ENCODE assay signal across 12 mouse cellular contexts in the genomic region with DNA sequence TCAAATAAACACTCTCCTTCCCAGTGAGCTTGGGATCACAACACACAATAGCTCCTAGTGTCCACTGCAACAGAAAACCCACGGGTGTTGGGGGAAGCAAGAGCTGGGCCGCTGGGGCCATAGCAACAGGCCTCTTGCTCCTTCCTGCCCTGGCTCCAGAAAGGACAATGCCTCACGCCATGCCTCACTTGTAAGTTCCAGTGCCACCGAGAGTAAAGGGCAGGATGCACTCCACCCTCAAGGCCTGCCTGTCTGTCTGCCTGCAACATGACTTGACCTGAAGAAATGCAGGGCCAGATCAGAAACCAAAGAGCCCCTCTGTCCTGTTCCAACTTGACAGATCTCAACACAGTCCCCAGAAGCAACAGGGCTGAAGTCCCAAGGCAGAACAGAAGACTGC. TPM values are rescaled to one million over a fixed set of nuclear protein-coding genes. Genes with fewer than 3 reads are reported as not detected.
DNase-seq lines count a peak whose midpoint lies in the region; ATAC-seq and TF ChIP-seq lines count a peak whose summit lies in the region.
"Had no signal": no experiment of that assay in that cellular context is flagged by ENCODE, and none has a peak within 500 bp of the region (broad histone marks: within the 10 kb centered on the region; RNA-seq: fewer than 3 reads in every experiment).

No protein-coding gene starts in this region.

- peaks cover 86% of the 10 kb centered on the region for H3K36me3 ChIP-seq in forebrain, embryonic 10.5 days (replicated peaks)
- H3K36me3 ChIP-seq in forebrain, embryonic 14.5 days (ENCODE audit: control insufficient read depth, insufficient read depth, low read length), result peaks cover 16% of the 10 kb centered on the region
- no peaks in the 10 kb centered on the region for H3K36me3 ChIP-seq in hindbrain, embryonic 13.5 days
- H3K36me3 ChIP-seq in liver, embryonic 16.5 days (ENCODE audit: control insufficient read depth, insufficient read depth), result 0 out of 2 replicates have a peak, but pooled peaks cover 5% of the 10 kb centered on the region

- H3K4me1 ChIP-seq in forebrain, embryonic 10.5 days, result peaks cover 47% of the 10 kb centered on the region
- peaks cover 6% of the 10 kb centered on the region for H3K4me1 ChIP-seq in forebrain, embryonic 14.5 days (ENCODE audit: control insufficient read depth, insufficient read depth, low read length)
- H3K4me1 ChIP-seq in hindbrain, embryonic 13.5 days (replicated peaks), result peaks cover 48% of the 10 kb centered on the region
- H3K4me1 ChIP-seq in liver, embryonic 16.5 days (ENCODE audit: control insufficient read depth, low read depth, low read length), result peaks cover 75% of the 10 kb centered on the region

- H3K27ac ChIP-seq in forebrain, embryonic 10.5 days, result peak overlapping the region; percentile 76
- no peak overlapping the region; the same call in 1 of the 2 replicates for H3K27ac ChIP-seq in forebrain, embryonic 14.5 days (ENCODE audit: low read depth, low read length)
- peak overlapping the region; percentile 55; the same call in 1 of the 2 replicates for H3K27ac ChIP-seq in layer of hippocampus, adult 2 months
- H3K27ac ChIP-seq in hindbrain, embryonic 13.5 days, result peak overlapping the region; percentile 77
- H3K27ac ChIP-seq in liver, embryonic 16.5 days (ENCODE audit: low read length), result peak overlapping the region; percentile 98

- no peak overlapping the region for H3K9ac ChIP-seq in forebrain, embryonic 14.5 days (ENCODE audit: low read length)
- peak overlapping the region; percentile 46; the same call in 1 of the 2 replicates for H3K9ac ChIP-seq in hindbrain, embryonic 13.5 days
- H3K9ac ChIP-seq in liver, embryonic 16.5 days (ENCODE audit: low read depth, low read length), result peak overlapping the region; percentile 59

- no peak overlapping the region for H3K4me2 ChIP-seq in forebrain, embryonic 14.5 days (ENCODE audit: low read length)
- H3K4me2 ChIP-seq in hindbrain, embryonic 13.5 days, result no peak overlapping the region
- peak overlapping the region; percentile 59 for H3K4me2 ChIP-seq in liver, embryonic 16.5 days (ENCODE audit: low read depth, low read length)

- no peak overlapping the region for H3K4me3 ChIP-seq in forebrain, embryonic 10.5 days
- H3K4me3 ChIP-seq in forebrain, embryonic 14.5 days (ENCODE audit: low read depth, low read length), result no peak overlapping the region
- no peak overlapping the region for H3K4me3 ChIP-seq in layer of hippocampus, adult 2 months
- no peak overlapping the region for H3K4me3 ChIP-seq in hindbrain, embryonic 13.5 days
- H3K4me3 ChIP-seq in liver, embryonic 16.5 days (ENCODE audit: low read depth, low read length), result no peak overlapping the region

- no peak for ATAC-seq in forebrain, embryonic 14.5 days
- no peak for ATAC-seq in hindbrain, embryonic 13.5 days (ENCODE audit: low FRiP score)
- ATAC-seq in liver, embryonic 16.5 days (ENCODE audit: low read depth), result no peak
- ATAC-seq: activated CD4-positive, CD25-positive, alpha-beta regulatory T cell, adult 4 months had no signal

- no peaks in the 10 kb centered on the region for H3K9me3 ChIP-seq in forebrain, embryonic 10.5 days
- no peaks in the 10 kb centered on the region for H3K9me3 ChIP-seq in forebrain, embryonic 14.5 days (replicated peaks; ENCODE audit: control insufficient read depth, low read length)
- no peaks in the 10 kb centered on the region for H3K9me3 ChIP-seq in hindbrain, embryonic 13.5 days
- H3K9me3 ChIP-seq in liver, embryonic 16.5 days (replicated peaks; ENCODE audit: control insufficient read depth, low read length), result no peaks in the 10 kb centered on the region
- H3K9me3 ChIP-seq: G1E had no signal

- WGBS in forebrain, embryonic 10.5 days, result 65% methylated on average over 4 of the region's 4 CpGs
- 74% methylated on average over 4 of the region's 4 CpGs for WGBS in forebrain, embryonic 14.5 days
- 21% methylated on average over 4 of the region's 4 CpGs for WGBS in hindbrain, embryonic 13.5 days
- WGBS in liver, embryonic 16.5 days (ENCODE audit: insufficient replicate concordance), result 36% methylated on average over 4 of the region's 4 CpGs

- TF ChIP-seq CTCF in layer of hippocampus, adult 2 months (conservative IDR thresholded peaks at IDR 0.05), result no peak

- DNase-seq in forebrain, embryonic 10.5 days (ENCODE audit: extremely low spot score, low spot score), result no peak
- no peak for DNase-seq in forebrain, embryonic 14.5 days (ENCODE audit: low spot score)
- no peak for DNase-seq in layer of hippocampus, adult 2 months (ENCODE audit: low spot score in 2 of 2)
- DNase-seq in layer of hippocampus, postnatal 36 days, result no peak
- DNase-seq in urinary bladder, postnatal 4 days (ENCODE audit: low spot score in 2 of 2), result no peak
- no peak for DNase-seq in thymus, postnatal 10 days (ENCODE audit: low spot score in 2 of 2)
- DNase-seq: heart, postnatal 4 days; thymus, postnatal 36 days had no signal

- no peaks in the 10 kb centered on the region for H3K27me3 ChIP-seq in forebrain, embryonic 10.5 days (ENCODE audit: poor library complexity, severe bottlenecking)
- no peaks in the 10 kb centered on the region for H3K27me3 ChIP-seq in forebrain, embryonic 14.5 days (replicated peaks; ENCODE audit: control insufficient read depth, insufficient read depth, low read length)
- H3K27me3 ChIP-seq in hindbrain, embryonic 13.5 days, result peaks cover 34% of the 10 kb centered on the region
- no peaks in the 10 kb centered on the region for H3K27me3 ChIP-seq in liver, embryonic 16.5 days (ENCODE audit: control insufficient read depth, insufficient read depth, low read depth, low read length)

RNA-seq across cellular contexts. Expression of gene Gpr68, which starts 48.8 kb away (rescaled TPM):
- polyA plus RNA-seq in forebrain, embryonic 10.5 days (2016; fragmentation: Nextera tagmentation; extraction: Ambion mirVana), result 0.30 and 0.36 TPM in 2 replicates
- polyA plus RNA-seq in forebrain, embryonic 14.5 days (2014; fragmentation: Nextera tagmentation; extraction: Ambion mirVana), result 0.55 and 0.84 TPM in 2 replicates
- 10 to 100 TPM; 20.1 to 22.2 TPM for total RNA-seq in layer of hippocampus, adult 2 months (2021)
- total RNA-seq in layer of hippocampus, postnatal 36 days (2021), result 10 to 100 TPM; 22.7 to 24.7 TPM
- polyA plus RNA-seq in hindbrain, embryonic 13.5 days (2015; fragmentation: Nextera tagmentation; extraction: Ambion mirVana), result 1.6 and 1.7 TPM in 2 replicates
- polyA plus RNA-seq in liver, embryonic 16.5 days (2015; fragmentation: Nextera tagmentation; extraction: Ambion mirVana), result 0.04 and 0.08 TPM in 2 replicates
- polyA plus RNA-seq: G1E had no signal
